In genomic region chr11:120160478-120160877, GRCm38 (mm10) we compare ENCODE assay signal across 8 mouse cellular contexts. TPM values are rescaled to one million over a fixed set of nuclear protein-coding genes. Genes with fewer than 3 reads are reported as not detected.
DNase-seq lines count a peak whose midpoint lies in the region; ATAC-seq and TF ChIP-seq lines count a peak whose summit lies in the region.

No protein-coding gene starts in this region.

- no peaks in the 10 kb centered on the region for H3K9me3 ChIP-seq in neural tube, embryonic 15.5 days (replicated peaks)

- ATAC-seq in neural tube, embryonic 15.5 days (ENCODE audit: low FRiP score), result no peak

- no peak overlapping the region for H3K27ac ChIP-seq in gastrocnemius, adult 2 months
- H3K27ac ChIP-seq in neural tube, embryonic 15.5 days (replicated peaks), result no peak overlapping the region

- H3K4me3 ChIP-seq in gastrocnemius, adult 2 months, result no peak overlapping the region
- H3K4me3 ChIP-seq in neural tube, embryonic 15.5 days (replicated peaks), result no peak overlapping the region

- intact Hi-C loops in gastrocnemius, adult 2 months (cut with DNase I), result no loop called here

- WGBS in neural tube, embryonic 15.5 days, result 75% methylated on average over 4 of the region's 4 CpGs

- H3K9ac ChIP-seq in neural tube, embryonic 15.5 days (replicated peaks), result no peak overlapping the region

- H3K27me3 ChIP-seq in neural tube, embryonic 15.5 days (replicated peaks), result no peaks in the 10 kb centered on the region

- DNase-seq in gastrocnemius, adult 2 months, result no peak
- no peak for DNase-seq in gastrocnemius, postnatal 25 days
- peak; percentile 45 for DNase-seq in neural tube, embryonic 10.5 days (ENCODE audit: extremely low spot score, low spot score)
- peak; percentile 61 for DNase-seq in brain, adult 2 months (ENCODE audit: low read depth, low spot score)
- peak; percentile 61 for DNase-seq in retina, postnatal 1 day
- no peak for DNase-seq in urinary bladder, postnatal 25 days (ENCODE audit: low spot score)
- DNase-seq in right cerebral cortex, postnatal 4 days, result no peak

- no peaks in the 10 kb centered on the region for H3K36me3 ChIP-seq in neural tube, embryonic 15.5 days

- H3K4me2 ChIP-seq in neural tube, embryonic 15.5 days, result no peak overlapping the region

- peak; percentile 59 for TF ChIP-seq CTCF in gastrocnemius, adult 2 months (IDR thresholded peaks at IDR 0.05)

- no peaks in the 10 kb centered on the region; the same call in 1 of the 2 replicates for H3K4me1 ChIP-seq in neural tube, embryonic 15.5 days

RNA-seq across cellular contexts. Expression of gene Slc38a10, which starts 9.3 kb away (rescaled TPM):
- 10 to 100 TPM; 32.2 to 51.7 TPM for total RNA-seq in gastrocnemius, adult 2 months (2021)
- 10 to 100 TPM; 43.8 to 57.6 TPM for total RNA-seq in gastrocnemius, postnatal 25 days (2021)
- polyA plus RNA-seq in neural tube, embryonic 15.5 days (2015; fragmentation: Nextera tagmentation; extraction: Ambion mirVana), result 107 and 112 TPM in 2 replicates

Comparison
In these comparisons a context has a peak if more than half of its experiments do, and no peak if none do; other contexts are left out.
1. DNase-seq: peak in neural tube, embryonic 10.5 days (single experiment), brain, adult 2 months (single experiment) and retina, postnatal 1 day (single experiment); none in gastrocnemius, adult 2 months (single experiment), gastrocnemius, postnatal 25 days (single experiment), urinary bladder, postnatal 25 days (single experiment) and right cerebral cortex, postnatal 4 days (single experiment).